Mouse (Mus musculus): ENCODE results near the gene Gm10318.

- TF ChIP-seq POLR2A (IDR thresholded peaks at IDR 0.05; ENCODE audit: insufficient read length, low read depth): no peak
- no peak for TF ChIP-seq TCF12 (IDR thresholded peaks at IDR 0.05; ENCODE audit: insufficient read depth, poor library complexity, severe bottlenecking)
These were observed 9.0 kb downstream of the Gm10318 start, which contains the start of gene Gm3285 for GRCm38 (mm10) chr10:77861675-77862074.
